Mouse (Mus musculus) kidney, postnatal 0 days (tissue): ENCODE data around the gene Tmem40. TPM values are rescaled to one million over a fixed set of nuclear protein-coding genes. Genes with fewer than 3 reads are reported as not detected.

Source experiments
- ATAC-seq: fragments of 200-750 bp; cut with Nextera tagmentation; replicated peaks from 2 replicates; pipeline ENCODE4 v1.8.0; 2017; ENCODE audit warnings: low read depth, moderate number of reproducible peaks, moderate TSS enrichment, moderate library complexity; ENCODE audit not compliant: low FRiP score
- DNase-seq: peaks from one replicate; pipeline ENCODE4 v3.0.0-alpha.2; 2016; ENCODE audit warnings: low spot score
- H3K27ac ChIP-seq: fragments of 300-500 bp; sonication (generic); 2 replicates; pipeline ENCODE4 v1.5.1; 2014; ENCODE audit warnings: mild to moderate bottlenecking
- H3K27me3 ChIP-seq: fragments of 300-500 bp; sonication (generic); 2 replicates; pipeline ENCODE4 v1.6.1; 2014; ENCODE audit warnings: low read length, mixed read lengths; ENCODE audit not compliant: insufficient read depth
- H3K36me3 ChIP-seq: fragments of 300-500 bp; sonication (generic); 2 replicates; pipeline ENCODE4 v1.6.1; 2014; ENCODE audit warnings: low read length, mixed read lengths; ENCODE audit not compliant: insufficient read depth
- H3K4me1 ChIP-seq: fragments of 300-500 bp; sonication (generic); replicated peaks from 2 replicates; pipeline ENCODE4 v1.6.1; 2014; ENCODE audit warnings: antibody characterized with exemption, low read length, mixed read lengths; ENCODE audit not compliant: insufficient read depth
- H3K4me2 ChIP-seq: fragments of 300-500 bp; sonication (generic); 2 replicates; pipeline ENCODE4 v1.6.1; 2014; ENCODE audit warnings: mild to moderate bottlenecking, low read length, moderate library complexity, mixed read lengths
- H3K4me3 ChIP-seq: fragments of 300-500 bp; sonication (generic); replicated peaks from 2 replicates; pipeline ENCODE4 v1.5.1; 2014; ENCODE audit warnings: low read depth, low read length
- H3K9ac ChIP-seq: fragments of 300-500 bp; sonication (generic); 2 replicates; pipeline ENCODE4 v1.6.1; 2014; ENCODE audit warnings: low read depth, low read length
- H3K9me3 ChIP-seq: fragments of 300-500 bp; sonication (generic); replicated peaks from 2 replicates; pipeline ENCODE4 v1.6.1; 2016; ENCODE audit warnings: low read length, inconsistent platforms, mixed read lengths
- CTCF ChIP-seq: IDR thresholded peaks from 2 replicates; pipeline ENCODE4 v1.5.1; 2016; ENCODE audit warnings: antibody characterized with exemption, low read depth, mild to moderate bottlenecking, moderate library complexity
- WGBS: fragments of 180-500 bp; shearing (Covaris S2); extraction: QIAGEN DNeasy Blood & Tissue Kit; methylation state at CpG from one replicate; pipeline ENCODE4 v1.1.7; 2014; 5-methylcytosine and 5-hydroxymethylcytosine counted together
- microRNA-seq: library from miRNA; unstranded; fragments of <30 nt; microRNA quantifications from one replicate; pipeline ENCODE4, GENCODE M21; 2016
- polyA plus RNA-seq: library from polyadenylated mRNA; unstranded; fragments of >200 nt; fragmentation: Nextera tagmentation; extraction: Ambion mirVana; gene quantifications from 2 replicates; pipeline ENCODE4 v1.2.1, GENCODE M21; 2015

Gene Tmem40
- polyA plus RNA-seq, 1 experiment from 2014 or later: 1.8 TPM

GRCm38 (mm10) chr6:115684851-115685646 is 77.2 kb downstream of the Tmem40 start:
- ATAC-seq: no peak
- DNase-seq: no peak
- WGBS: 73% methylated on average over 11 of the region's 11 CpGs
- no peak for TF ChIP-seq CTCF
- H3K4me3 ChIP-seq: no peak overlapping the region
- no peak overlapping the region for H3K4me2 ChIP-seq
- H3K4me1 ChIP-seq: no peaks in the 10 kb centered on the region
- H3K9ac ChIP-seq: no peak overlapping the region
- H3K9me3 ChIP-seq: 0 out of 2 replicates have a peak, but pooled peaks cover 4% of the 10 kb centered on the region
- no peak overlapping the region for H3K27ac ChIP-seq
- H3K36me3 ChIP-seq: no peaks in the 10 kb centered on the region
- H3K27me3 ChIP-seq: no peaks in the 10 kb centered on the region

- H3K36me3 ChIP-seq: no peaks in the 10 kb centered on the region
- 0 out of 2 replicates have a peak, but pooled peaks cover 4% of the 10 kb centered on the region for H3K9me3 ChIP-seq
- ATAC-seq (no peak), DNase-seq (no peak)
- no peak overlapping the region for H3K9ac ChIP-seq
- TF ChIP-seq CTCF: no peak
- H3K27ac ChIP-seq: no peak overlapping the region
- no peaks in the 10 kb centered on the region for H3K4me1 ChIP-seq
- no peak overlapping the region for H3K4me2 ChIP-seq
- no peak overlapping the region for H3K4me3 ChIP-seq
- H3K27me3 ChIP-seq: no peaks in the 10 kb centered on the region
- WGBS: 95% methylated on average over 2 of the region's 2 CpGs
Measured at GRCm38 (mm10) chr6:115684271-115684670, 77.9 kb downstream of the Tmem40 start.

DNA sequence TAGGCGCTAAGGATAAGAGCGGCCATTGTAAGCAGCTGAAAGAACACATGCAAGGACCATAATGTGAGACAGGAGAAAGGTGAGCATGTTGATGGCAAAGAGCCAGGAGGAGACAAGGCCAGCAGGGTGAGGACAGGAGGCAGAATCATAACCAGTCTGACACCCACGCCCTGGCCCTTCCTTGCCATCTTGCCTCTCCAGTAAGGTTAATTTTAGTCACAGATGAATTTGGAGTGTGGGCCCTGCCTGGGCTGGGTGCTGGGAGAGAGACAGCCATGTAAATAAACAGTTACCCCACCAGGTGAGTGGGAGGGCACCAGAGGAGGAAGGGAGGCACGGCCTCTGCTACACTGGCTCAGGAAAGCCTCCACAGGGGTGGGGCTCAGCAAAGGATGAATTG is 81.1 kb downstream of the Tmem40 start:
- Histone ChIP-seq H3K9me3 (no peaks in the 10 kb centered on the region), H3K4me3 (no peak overlapping the region), H3K9ac (no peak overlapping the region), H3K4me1 (no peaks in the 10 kb centered on the region), H3K36me3 (no peaks in the 10 kb centered on the region), H3K27ac (no peak overlapping the region), H3K27me3 (no peaks in the 10 kb centered on the region), H3K4me2 (no peak overlapping the region)
- DNase-seq (no peak), ATAC-seq (no peak)
- WGBS: 75% methylated on average over 4 of the region's 4 CpGs
- TF ChIP-seq CTCF: no peak

Small RNAs within 50 kb of the gene (microRNA-seq; reads per million reads assigned to microRNA genes)
- not detected for gene Mir7660

Other genes with a start within 250 kb of the Tmem40 start
- 18.5 and 21.3 TPM in 2 replicates for gene Tsen2, start 217.7 kb downstream of the Tmem40 start, polyA plus RNA-seq
- 7.6 and 8.3 TPM in 2 replicates for gene Mkrn2os, start 169.8 kb downstream of the Tmem40 start, polyA plus RNA-seq
- 27.4 and 28.2 TPM in 2 replicates for gene Mkrn2, start 160.5 kb downstream of the Tmem40 start, polyA plus RNA-seq
- 67.4 and 68.0 TPM in 2 replicates for gene Raf1, start 85.8 kb downstream of the Tmem40 start, polyA plus RNA-seq
- gene Cand2, start 12.1 kb upstream of the Tmem40 start, polyA plus RNA-seq: 10.4 and 12.1 TPM in 2 replicates
- gene Rpl32, start 46.3 kb upstream of the Tmem40 start, polyA plus RNA-seq: 2,857 and 3,220 TPM in 2 replicates
- gene Efcab12, start 76.0 kb upstream of the Tmem40 start, polyA plus RNA-seq: 2.5 and 3.0 TPM in 2 replicates
- 10.9 TPM in 2 replicates for gene Mbd4, start 91.0 kb upstream of the Tmem40 start, polyA plus RNA-seq
- gene Ift122, start 91.1 kb upstream of the Tmem40 start, polyA plus RNA-seq: 14.9 and 20.6 TPM in 2 replicates
- gene Rho, start 169.3 kb upstream of the Tmem40 start, polyA plus RNA-seq: not detected in 2 replicates
- not detected in 2 replicates for gene H1foo, start 182.5 kb upstream of the Tmem40 start, polyA plus RNA-seq
- gene Plxnd1, start 232.6 kb upstream of the Tmem40 start, polyA plus RNA-seq: 42.3 and 42.4 TPM in 2 replicates